ENCODE assay signal across 25 mouse cellular contexts in genomic region chr14:31978690-31979089, GRCm38 (mm10). TPM values are rescaled to one million over a fixed set of nuclear protein-coding genes. Genes with fewer than 3 reads are reported as not detected.
"Had no signal": no experiment of that assay in that cellular context is flagged by ENCODE, and none has a peak within 500 bp of the region (broad histone marks: within the 10 kb centered on the region; RNA-seq: fewer than 3 reads in every experiment).

No protein-coding gene starts in this region.

- H3K27ac ChIP-seq: heart, embryonic 13.5 days; heart, embryonic 15.5 days; hindbrain, embryonic 13.5 days; hindbrain, embryonic 15.5 days; hindbrain, postnatal 0 days; kidney, embryonic 15.5 days; kidney, postnatal 0 days; limb, embryonic 13.5 days; limb, embryonic 15.5 days; liver, embryonic 12.5 days had no signal

- H3K4me3 ChIP-seq: heart, embryonic 13.5 days; heart, embryonic 15.5 days; hindbrain, embryonic 13.5 days; hindbrain, embryonic 15.5 days; kidney, embryonic 15.5 days; limb, embryonic 13.5 days; limb, embryonic 15.5 days; liver, embryonic 12.5 days had no signal

- DNase-seq: gastrocnemius, postnatal 10 days; heart, postnatal 14 days; heart, postnatal 36 days; kidney, adult 11 months; kidney, adult 2 months; kidney, adult 9 months; kidney, postnatal 14 days; kidney, postnatal 36 days; layer of hippocampus, adult 9-11 months; layer of hippocampus, postnatal 36 days; left cerebral cortex, postnatal 4 days had no signal

- H3K36me3 ChIP-seq: heart, embryonic 13.5 days; heart, embryonic 15.5 days; hindbrain, embryonic 13.5 days; hindbrain, embryonic 15.5 days; kidney, embryonic 15.5 days; limb, embryonic 13.5 days; limb, embryonic 15.5 days; liver, embryonic 12.5 days had no signal

- H3K9me3 ChIP-seq: heart, embryonic 13.5 days; heart, embryonic 15.5 days; hindbrain, embryonic 13.5 days; hindbrain, embryonic 15.5 days; kidney, embryonic 15.5 days; limb, embryonic 15.5 days; liver, embryonic 12.5 days had no signal

- H3K9ac ChIP-seq: heart, embryonic 13.5 days; heart, embryonic 15.5 days; hindbrain, embryonic 13.5 days; hindbrain, embryonic 15.5 days; kidney, embryonic 15.5 days; limb, embryonic 13.5 days; limb, embryonic 15.5 days; liver, embryonic 12.5 days had no signal

- H3K4me1 ChIP-seq: heart, embryonic 15.5 days; hindbrain, embryonic 13.5 days; hindbrain, embryonic 15.5 days; kidney, embryonic 15.5 days; limb, embryonic 13.5 days; limb, embryonic 15.5 days had no signal

- ATAC-seq: hindbrain, postnatal 0 days; intestine, embryonic 16.5 days; liver, embryonic 12.5 days had no signal

- H3K27me3 ChIP-seq: heart, embryonic 15.5 days; hindbrain, embryonic 13.5 days; hindbrain, embryonic 15.5 days; kidney, embryonic 15.5 days; limb, embryonic 13.5 days; limb, embryonic 15.5 days had no signal

- H3K4me2 ChIP-seq: heart, embryonic 11.5 days; heart, embryonic 13.5 days; heart, embryonic 15.5 days; hindbrain, embryonic 13.5 days; hindbrain, embryonic 15.5 days; kidney, embryonic 15.5 days; limb, embryonic 13.5 days; limb, embryonic 15.5 days; liver, embryonic 12.5 days had no signal

RNA-seq across cellular contexts. Expression of gene Galnt15, which starts 50.1 kb away (rescaled TPM):
- total RNA-seq: hematopoietic stem cell, adult 5-6 weeks had no signal
- polyA plus RNA-seq: limb, embryonic 11.5 days; liver, embryonic 12.5 days had no signal
